Mouse (Mus musculus) fat pad, adult 2 months (tissue): ENCODE data around the gene Cxcl9.
"Not testable (repeated sequence)": the region's sequence is repeated elsewhere in the genome, so short reads cannot be mapped to it uniquely, and the experiment has no call there.

Experiments
- DNase-seq: peaks from one replicate; pipeline ENCODE4 v3.0.0-alpha.2; 2011; ENCODE audit warnings: low read depth, low spot score; ENCODE audit errors: extremely low read depth

Cxcl9 gene

DNA sequence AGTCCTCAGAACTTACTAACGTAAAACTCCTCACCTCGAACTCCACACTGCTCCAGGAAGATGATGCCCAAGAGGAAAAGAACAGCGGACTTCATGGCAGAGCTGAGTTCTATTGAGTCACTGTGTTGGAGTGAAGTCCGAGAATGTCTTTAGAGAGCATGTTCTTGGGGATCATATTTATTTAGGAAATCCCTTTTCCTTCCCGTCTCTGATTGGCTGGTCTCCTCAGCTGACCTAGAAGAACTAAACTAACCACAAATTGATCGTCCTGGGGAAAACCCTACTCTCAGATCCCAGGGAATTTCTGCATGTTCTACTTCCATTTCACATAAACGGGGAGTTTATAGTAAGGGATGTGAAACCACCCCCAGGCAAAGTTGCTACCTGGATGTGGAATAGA is at the start of gene Cxcl9:
Cxcl9 (minus strand) TSS at position 151 of the 400 bp plus-strand sequence.
- DNase-seq = no peak

DNA sequence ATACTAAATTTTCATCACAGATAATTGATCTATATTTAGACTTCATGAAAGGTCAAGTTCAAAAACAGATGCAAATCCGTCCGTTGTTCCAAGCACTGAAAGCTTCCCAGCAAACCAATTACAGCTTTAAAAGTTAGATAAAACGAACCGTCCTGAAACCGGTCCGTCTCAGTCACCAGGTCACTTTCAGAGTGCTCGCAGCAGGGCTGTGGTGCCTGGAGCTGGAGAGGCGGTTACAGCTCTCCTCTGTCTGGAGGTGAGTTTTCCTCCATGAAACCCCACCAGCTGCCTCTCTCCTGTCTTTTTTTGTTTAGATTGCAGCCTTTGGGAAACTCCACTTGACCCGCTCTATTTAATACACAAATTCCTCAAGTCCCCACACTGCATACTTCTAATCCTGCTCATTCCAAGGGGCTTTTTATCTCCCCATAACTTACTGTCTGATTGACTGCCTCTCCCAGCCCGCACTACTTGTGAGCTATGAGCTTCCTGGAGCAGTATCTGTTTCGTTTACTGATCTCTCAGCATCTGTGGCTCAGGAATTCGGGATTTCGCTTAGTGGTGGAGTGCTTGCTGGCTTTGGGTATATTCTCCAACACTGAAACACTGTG is 49.0 kb upstream of the Cxcl9 start:
- no peak for DNase-seq

DNA sequence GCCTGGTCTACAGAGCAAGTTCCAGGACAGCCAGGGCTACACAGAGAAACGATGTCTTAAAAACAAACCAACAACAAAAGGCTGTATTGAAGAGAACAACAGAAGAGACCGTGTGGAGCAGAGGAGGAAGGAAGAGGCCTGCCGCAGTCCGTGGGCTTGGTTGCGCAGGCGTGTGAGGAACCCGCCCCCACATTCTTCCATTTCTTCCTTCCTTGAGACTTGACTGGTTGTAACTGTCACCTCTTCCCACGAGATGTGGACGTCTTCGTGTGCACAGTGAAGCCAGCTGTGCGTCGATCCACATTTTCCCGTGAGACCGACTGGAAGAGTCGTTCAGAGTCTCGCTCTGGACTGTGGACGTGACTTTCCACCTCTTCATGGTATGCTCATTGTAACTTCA is 47.5 kb upstream of the Cxcl9 start:
- DNase-seq = no peak

DNA sequence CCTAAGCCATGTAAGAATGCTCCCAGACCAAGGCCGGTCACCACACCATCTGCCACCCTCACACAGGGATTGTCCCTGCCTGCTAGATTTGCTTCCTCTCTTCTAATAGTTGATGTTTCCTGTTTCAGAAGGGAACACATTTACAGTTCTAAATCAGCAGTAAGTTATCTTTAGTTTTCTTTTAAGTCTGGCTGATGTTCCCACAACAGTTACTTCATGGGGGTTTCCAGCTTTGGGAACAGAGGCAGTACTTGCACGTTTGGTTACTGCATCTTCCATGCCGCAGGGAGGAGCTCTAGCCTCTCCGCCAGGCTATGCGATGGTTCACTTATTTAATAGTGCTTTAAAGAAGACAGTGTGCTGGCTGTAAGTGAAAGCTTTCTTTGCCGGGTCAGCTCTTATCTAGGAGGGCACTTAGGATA is 46.9 kb upstream of the Cxcl9 start:
- no peak for DNase-seq

DNA sequence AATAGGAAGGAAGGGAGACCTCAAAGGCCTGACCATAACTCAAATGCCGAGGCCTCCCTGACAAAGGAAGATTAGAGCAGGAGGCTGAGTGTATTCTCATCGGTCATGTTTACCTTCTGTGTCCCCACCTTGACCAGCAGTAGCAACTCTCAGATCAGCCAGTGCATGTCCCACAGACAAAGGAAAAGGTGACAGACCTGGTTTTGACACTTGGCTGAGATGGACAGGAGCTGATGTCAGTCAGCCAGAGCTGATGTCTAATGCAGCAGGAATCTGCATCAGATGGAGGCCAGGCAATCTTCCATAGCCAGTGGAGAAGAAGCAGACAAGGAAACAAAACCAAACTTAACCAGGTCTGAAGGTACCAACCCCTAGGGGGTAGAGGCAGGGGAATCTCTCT is 44.7 kb upstream of the Cxcl9 start:
- DNase-seq = no peak

DNA sequence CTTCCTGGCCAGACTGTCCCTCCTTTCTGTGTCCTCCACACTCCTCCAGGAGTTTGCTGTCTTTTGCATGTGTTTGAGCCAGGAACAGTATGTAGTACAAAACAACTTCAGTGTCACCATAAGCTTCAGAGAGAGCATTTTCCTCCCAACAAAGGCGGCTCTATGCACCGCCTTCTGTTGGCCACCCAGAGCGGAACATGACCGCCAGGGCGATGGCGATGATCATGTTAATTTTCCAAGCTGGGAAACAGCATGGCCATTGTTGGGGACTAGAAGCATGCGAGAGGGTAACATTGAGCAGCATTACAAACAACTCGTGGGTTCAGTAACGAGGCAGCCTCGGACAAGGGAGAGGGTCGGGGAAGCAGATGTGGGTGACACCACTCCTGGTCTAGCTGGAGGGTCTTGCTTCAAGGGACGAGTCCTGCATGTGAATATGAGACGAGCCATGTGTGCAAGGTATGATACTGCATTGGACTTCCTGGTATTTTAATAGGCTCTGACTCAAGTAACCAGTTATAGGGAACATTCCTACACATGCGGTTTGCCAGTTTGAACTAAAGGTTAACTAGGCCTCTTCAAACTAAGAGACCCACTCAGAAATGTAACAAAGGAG is 43.6 kb upstream of the Cxcl9 start:
- no peak for DNase-seq

DNA sequence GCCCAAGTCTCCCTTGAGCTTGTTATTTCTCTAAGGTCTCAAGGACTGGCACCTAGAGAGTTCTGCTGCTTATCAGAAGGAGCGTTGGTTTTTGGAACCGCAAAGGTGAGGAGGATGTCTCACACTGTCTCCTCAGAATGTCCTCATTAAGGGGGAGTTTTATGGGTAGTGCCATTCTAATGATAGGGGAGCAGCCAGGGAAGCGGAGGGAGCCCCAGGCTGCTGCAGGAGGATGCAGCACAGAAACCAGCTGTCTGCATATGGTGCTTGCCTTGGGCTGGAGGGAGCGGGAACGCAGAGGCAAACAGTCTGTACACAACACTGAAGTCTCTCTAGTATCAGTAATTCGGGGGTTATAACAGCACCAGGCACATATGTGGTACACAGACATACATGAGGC is 43.0 kb upstream of the Cxcl9 start:
- no peak for DNase-seq

DNA sequence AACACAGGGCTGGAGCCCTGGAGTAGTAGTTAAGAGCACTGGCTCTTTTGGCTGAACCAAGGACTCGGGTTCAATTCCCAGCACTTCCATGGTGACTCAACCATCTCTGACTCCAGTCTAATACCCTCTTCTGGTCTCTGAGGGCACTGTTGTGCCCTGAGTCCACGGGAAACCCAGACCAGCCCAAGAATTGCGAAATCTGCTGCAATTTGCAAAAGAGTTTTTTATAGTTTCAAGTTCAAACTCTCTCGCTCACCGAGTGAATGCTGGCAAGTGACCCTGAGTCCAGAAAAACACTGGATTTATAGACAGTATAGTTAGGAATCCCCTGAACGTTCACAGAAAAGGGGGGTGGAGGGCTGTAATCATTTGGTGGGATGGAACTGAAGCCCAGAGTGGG is 42.5 kb upstream of the Cxcl9 start:
- no peak for DNase-seq

DNA sequence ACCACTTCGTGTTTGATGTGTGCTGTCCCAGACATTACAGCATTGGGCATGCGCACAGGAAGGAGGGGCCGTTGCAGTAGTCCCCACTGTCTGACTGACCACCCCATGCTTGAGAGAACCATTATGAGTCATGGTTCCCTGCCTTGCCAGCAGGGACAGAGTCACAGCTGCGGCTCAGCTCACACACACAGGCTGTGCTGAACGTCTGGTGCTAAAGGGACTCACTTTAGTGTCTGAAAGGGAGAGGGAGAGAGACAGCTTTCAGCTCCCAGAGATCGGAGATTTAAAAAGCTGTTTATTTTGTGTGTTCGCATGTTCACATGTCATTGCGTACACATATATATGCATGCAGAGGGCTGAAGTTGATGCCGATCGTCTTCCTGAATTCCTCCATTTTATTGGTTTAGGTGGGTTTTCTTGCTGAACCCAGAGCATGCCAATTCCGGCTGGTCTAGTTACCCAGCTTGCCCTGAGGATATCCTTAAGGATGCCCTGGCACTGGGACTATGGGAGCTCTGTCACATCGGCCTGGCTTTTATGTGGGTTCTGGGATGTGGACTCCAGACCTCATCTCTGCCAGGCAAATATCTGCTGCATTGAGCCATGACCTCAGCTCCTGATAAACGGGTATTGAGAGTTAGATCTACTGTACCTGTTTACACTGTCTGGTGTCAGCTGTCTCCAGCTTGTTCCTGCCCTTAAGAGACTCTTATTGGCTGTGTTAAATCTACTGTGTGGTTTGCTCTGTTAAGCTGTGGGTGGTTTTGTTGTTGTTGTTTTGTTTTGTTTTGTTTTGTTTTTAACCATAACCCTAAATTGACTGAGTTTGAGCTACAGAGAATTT is 41.5 kb upstream of the Cxcl9 start:
- no peak for DNase-seq

DNA sequence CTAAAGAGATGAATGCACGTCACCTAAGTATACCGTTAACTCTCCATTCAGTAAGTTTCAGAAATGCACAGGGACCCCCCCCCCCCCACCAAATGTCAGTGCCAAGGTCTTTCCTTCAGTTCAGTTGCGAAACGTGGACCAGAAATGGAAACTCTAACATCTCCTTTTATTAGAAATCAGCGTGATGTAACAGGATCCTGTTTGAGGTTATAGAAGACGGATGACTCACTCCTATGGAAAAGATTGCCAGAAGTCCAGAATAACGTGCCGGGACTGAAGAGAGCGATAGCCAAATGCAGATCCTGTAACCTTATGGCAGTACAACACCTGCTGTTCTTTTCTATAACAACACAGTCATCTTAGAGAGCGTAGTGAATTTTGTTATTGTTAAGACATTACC is 40.5 kb upstream of the Cxcl9 start:
- DNase-seq = no peak

DNA sequence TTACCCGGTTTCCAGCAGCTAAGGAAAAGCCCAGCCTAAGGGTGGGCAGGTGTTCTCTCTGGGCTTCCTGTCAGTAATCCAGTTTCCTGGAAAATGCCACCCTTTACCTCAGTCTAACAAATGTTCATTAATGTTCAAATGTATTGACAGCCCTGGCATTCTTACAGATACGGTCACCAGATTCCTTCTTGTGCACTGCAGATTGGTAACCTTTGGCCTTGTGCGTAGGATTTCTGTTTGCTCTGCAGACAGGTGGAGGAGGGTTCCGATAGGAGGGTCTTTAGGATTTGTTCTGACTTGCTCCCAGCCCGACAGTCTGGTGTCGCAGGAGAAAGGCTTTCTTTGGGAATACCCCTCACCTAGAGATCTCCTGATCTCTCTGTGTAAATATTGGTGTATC is 38.7 kb upstream of the Cxcl9 start:
- no peak for DNase-seq

DNA sequence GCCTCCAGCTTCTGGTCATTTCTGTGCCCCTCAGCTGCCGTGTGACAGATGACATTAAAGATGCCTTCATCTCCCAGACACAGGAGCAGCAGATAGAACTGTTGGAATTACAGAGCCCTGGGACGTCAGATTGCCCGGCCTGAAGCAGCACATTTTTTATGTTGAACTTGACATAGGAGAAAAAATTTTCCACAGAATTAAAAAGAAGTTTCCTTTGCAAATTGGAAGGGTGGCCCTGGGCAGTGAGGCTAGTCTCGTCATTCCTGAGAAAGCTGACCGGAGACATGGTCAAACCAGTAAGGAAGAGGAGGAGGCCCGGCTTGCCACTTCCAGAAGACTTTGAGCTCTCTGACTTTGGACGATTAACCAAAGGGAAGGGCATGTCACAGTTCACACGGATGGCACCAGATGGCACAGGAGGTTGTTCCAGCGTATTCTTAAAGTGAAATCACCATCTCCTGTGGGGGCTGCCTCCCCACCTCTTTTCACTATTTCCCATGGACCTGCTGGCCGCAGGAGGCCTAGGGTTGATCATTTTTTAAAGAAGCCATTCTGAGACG is 37.3 kb upstream of the Cxcl9 start:
- DNase-seq = no peak

DNA sequence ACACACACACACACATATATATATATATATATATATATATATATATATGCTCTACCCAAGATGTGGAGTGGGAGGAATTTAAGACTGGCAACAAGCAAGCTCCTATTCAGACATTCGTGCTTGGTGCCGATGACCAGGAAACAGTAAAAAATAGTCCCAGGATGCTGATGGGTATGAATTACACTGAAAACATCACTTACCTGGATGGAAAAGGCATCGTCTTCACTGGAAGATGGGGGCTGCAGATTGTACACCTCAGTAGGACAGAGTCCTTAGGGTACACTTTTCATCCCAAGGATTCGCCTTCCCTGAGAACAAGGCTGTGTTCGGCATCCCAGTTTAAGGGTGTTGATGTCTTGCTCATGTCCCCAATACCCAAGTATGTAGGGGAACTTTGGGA is 36.1 kb upstream of the Cxcl9 start:
- DNase-seq = no peak

DNA sequence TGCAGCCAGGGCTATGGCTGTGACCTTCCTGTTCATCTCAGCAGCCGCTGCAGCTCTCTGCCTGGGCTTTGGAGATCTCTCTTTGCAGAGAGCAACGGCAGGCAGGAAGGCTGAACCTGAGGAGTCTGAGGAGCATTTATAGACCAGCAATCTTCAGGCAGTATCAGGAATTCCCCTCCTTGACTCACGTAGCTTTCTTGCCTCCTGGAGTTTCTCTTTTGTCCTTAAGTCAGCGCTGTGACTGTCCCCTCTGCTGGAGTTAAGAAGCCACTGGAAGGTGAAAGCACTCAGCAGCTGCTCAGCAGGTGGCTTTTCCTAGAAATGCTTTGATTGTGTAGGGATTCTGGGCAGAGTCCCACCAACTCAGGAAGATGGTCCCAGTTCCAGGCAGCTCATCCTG is 35.3 kb upstream of the Cxcl9 start:
- no peak for DNase-seq

DNA sequence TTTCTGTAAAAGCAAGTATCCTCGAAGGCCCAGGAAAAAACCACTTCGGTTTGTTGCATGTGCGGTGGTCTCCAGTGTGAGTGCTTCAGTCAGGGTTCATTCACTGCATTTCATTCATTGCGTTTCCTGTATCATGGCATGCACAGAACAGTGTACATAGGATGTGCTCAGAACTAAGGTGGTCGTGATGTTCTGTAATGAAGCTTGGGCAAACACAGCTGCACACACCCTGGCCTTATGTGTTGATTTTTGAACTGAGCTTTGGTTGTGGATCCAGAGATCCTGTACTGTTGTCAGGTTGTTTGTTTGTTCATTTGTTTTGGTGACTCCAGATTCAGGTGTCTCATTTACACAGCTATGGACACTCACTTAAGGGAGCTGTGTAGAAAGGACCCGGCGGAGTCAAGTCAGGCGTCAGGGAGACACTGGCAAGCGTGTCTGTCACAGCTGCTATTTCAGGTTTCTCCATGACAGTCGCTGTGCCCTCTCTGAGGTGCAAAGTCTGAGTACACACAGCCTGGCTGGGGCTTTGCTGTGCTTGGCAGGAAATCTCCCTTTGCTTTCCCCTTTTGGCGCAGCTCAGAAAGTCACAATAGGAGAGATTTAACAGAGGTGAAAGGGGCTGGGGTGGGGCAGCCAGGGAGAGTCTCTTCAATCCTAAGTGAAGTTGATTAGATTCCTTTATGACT is 31.0 kb upstream of the Cxcl9 start:
- DNase-seq = no peak

DNA sequence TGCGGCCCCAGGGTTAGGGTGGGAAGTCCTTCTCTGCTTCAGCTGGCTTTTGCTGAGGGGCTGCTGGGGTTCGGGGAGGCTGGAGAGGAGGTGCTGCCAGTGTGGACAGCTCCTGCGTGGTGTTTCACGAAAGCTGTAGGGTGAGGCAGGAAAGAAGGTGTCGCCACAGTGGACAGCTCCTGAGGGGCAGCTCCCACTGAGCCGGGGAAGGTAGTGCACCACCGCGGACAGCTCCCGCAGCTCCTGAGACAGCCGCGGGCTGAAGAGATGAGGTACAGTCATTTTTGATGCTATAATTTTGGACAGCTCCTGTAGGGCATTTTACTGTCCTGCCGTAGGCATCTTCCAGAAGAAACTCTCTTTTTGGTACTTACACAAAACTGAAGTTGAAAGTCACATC is 30.2 kb upstream of the Cxcl9 start:
- no peak for DNase-seq

DNA sequence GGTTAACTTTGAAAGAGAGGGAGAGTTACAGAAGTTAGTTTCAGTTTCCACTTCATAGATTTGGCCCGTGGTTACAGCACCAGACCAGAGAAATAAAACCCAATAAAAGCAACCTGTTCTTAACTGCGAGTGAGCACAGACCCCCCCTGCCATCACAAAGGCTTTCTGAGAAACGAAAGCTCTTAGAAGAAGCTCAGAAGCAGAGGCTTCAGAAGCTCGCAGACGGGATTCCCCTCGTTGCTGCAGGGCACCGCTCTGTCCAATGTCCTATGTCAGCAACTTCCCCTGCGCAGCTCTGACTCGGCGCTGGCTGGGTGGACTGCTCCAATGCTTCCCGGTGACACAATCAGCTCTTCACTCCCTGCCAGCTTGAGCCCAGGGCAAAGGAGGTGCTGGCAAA is 25.6 kb upstream of the Cxcl9 start:
- DNase-seq = no peak

DNA sequence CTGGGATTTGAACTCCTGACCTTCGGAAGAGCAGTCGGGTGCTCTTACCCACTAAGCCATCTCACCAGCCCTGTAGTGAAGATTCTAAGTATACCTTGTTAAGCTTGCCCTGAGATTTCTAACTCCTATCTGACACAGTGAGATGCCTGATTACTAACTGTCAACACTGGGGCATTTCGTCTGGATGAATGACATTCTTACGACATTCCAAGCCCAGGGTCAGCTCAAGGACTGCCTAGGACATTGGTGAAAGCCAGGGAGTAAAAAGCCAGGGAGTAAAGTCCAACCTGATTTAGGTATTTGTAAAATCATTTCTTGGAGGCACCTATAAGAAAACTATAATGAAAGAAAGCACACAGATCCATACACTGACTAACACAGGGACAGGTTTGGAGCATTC is 24.8 kb upstream of the Cxcl9 start:
- DNase-seq = not testable (repeated sequence)

DNA sequence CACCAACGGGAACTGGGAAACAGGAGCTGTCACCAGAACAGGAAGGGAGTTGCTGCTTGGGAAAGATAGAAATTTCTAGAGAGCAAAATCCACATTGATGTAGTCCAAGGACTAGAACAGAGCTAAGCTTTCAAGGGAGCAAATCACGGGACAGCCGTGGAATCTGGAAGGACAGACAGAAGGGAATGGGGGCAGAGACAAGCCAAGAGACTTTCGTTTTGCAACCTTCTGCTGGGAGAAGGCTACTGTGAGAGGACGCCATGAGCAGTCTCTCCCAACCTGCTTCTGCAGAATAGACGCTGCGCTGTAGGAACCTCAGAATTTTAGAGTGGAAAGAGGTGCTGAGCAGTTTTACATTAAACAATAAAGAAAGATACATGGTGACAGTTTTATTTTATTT is 21.9 kb upstream of the Cxcl9 start:
- DNase-seq = no peak

DNA sequence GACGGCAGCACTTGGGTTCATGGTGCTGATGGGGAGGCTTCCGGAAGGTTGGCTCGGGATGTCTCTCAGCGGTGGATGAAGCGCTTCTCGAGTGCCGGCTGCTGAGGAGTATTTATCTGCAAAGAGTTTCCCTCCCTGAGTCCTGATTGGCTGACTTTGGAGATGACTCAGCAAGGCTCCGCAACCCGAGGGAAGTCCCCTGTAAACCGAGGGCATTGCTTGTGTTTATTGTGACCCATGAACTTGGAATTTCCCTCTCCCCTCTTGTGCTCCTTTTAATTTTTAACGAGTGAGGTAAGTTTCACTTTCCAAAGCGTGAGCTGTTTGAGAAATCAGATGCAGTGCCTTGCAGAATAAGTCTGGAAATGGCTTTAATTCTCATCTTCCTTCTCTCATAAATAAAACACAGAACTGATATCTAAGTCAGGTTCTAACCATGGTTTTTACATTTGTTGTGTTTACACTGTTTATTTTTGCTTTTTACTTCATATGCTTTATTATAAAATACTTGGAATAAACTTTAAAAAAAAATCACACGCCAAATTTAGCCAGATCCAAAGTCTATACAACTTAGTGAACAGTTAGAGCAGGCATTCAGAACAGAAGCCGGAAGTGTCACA is 21.0 kb upstream of the Cxcl9 start, which contains the start of gene Cxcl10:
Cxcl10 (minus strand) TSS at position 96 of the 620 bp plus-strand sequence.
- DNase-seq = no peak

DNA sequence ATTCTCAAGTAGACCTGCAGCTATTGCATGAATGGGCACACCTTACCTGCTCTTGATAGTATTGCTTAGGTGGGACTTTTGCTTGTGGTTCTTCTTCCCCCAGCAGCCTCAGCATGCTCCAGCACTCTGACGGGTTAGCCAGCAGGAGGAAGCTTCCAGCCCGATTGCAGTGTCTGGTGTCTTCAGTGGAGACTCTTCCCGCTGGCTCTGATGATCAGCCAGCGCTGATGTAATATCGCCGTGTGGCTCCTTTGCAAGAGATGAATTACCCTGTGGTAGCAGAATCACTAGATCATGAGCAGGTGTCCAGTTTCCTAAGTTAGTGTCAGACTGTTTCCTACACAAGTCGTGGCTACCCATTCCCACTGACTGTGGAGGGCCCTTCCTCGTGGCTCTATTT is 17.1 kb upstream of the Cxcl9 start:
- DNase-seq = no peak
